Mouse (Mus musculus) CH12.LX (cell line): Measurements from ENCODE around the gene Tmem233.

Experiments used
- CTCF ChIP-seq, 2 experiments: IDR thresholded peaks in 1 of 2; conservative IDR thresholded peaks in 1 of 2; 2 replicates each; pipeline ENCODE4 v1.5.1; 2011 to 2012; ENCODE audit warnings: low read depth in 2 of 2, low read length in 2 of 2, improper control_type of control experiment in 1 of 2, inconsistent platforms in 1 of 2, mild to moderate bottlenecking in 1 of 2, moderate library complexity in 1 of 2
- JUND ChIP-seq: conservative IDR thresholded peaks from 2 replicates; pipeline ENCODE4 v1.6.1; 2011; ENCODE audit warnings: low read depth, low read length, improper control_type of control experiment
- KAT2A ChIP-seq: IDR thresholded peaks from 2 replicates; pipeline ENCODE4 v1.6.1; 2012; ENCODE audit warnings: low read length, improper control_type of control experiment, inconsistent platforms; ENCODE audit not compliant: insufficient replicate concordance

DNA sequence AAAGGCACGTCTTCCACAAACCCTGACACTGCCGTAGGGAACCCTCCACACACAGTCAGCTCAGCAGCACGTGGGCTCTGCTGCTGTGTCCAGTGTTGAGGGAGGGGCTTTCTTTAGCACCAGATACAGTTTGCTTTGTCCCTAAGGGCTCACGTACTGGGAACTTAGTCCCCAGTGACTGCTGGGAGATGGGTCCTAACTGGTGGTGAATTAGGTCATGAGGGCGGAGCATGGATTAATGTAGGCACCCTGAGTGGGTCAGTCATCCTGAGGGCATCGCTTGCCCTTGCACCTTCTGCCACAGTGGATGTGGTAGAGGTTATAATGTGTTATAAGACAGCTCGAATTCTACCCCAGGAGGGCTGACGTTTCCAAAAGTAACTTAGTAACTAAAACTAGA is 65.7 kb downstream of the Tmem233 start:
- TF ChIP-seq KAT2A (no peak), JUND (no peak), CTCF (conservative IDR thresholded peaks at IDR 0.05 in 1 of 2, IDR thresholded peaks at IDR 0.05 in 1 of 2; ENCODE audit: low read depth in 2 of 2, low read length in 2 of 2) (no peak)
